Comparison of ENCODE assay signal across 1 mouse cellular context in the genomic region with DNA sequence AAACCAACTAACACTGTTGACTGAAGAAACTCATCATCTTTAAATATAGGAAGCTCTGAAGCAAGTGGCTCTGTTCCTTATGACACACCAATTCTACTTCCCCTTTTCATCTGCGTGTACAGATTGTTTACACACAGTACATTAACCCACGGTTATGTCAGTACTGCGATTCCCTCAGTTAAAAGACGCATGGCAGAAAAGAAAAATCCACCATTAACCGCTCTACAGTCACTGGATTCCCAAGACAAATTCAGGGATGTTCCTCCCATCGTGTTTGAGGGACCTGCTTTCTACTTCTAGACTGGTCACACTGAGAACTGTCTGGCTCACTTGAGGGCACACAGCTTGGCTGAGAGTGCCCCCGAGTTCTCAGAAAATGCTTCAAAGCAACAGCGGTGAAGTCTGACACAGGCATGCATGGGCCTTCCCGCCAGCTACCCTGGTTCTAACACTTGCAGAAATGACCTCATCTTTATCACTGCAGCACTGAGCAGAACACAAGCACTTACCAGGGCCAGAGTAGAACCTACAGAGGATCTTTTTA.
TF ChIP-seq lines count a peak whose summit lies in the region.

No protein-coding gene starts in this region.

TF ChIP-seq in CH12.LX, 34 proteins besides CTCF, POLR2A, EP300 and RAD21 (continued from another document):
- peak; percentile 37; the same call in 1 of the 2 replicates for TF ChIP-seq JUN (IDR thresholded peaks at IDR 0.05; ENCODE audit: insufficient read depth, low read depth, low read length)
- TF ChIP-seq SMC3 (IDR thresholded peaks at IDR 0.05; ENCODE audit: low read depth, low read length): no peak
- no peak for TF ChIP-seq MAFK (IDR thresholded peaks at IDR 0.05; ENCODE audit: insufficient replicate concordance, low read length)
- 0 out of 2 replicates have a peak, but pooled peaks have one; percentile 15 for TF ChIP-seq KAT2A (IDR thresholded peaks at IDR 0.05; ENCODE audit: insufficient replicate concordance, low read length)
- no peak for TF ChIP-seq NRF1 (IDR thresholded peaks at IDR 0.05; ENCODE audit: low read depth, low read length)
- TF ChIP-seq MYC (IDR thresholded peaks at IDR 0.05; ENCODE audit: low read depth, low read length): 0 out of 2 replicates have a peak, but pooled peaks have one; percentile 52
- TF ChIP-seq ZNF384 (IDR thresholded peaks at IDR 0.05; ENCODE audit: low read depth, low read length): no peak; the same call in 1 of the 2 replicates
- TF ChIP-seq ZC3H11A (IDR thresholded peaks at IDR 0.05; ENCODE audit: low read depth, low read length): no peak
- TF ChIP-seq USF1 (IDR thresholded peaks at IDR 0.05; ENCODE audit: low read depth, low read length): no peak
- no peak for TF ChIP-seq UBTF (IDR thresholded peaks at IDR 0.05; ENCODE audit: low read depth, low read length)
